Mouse (Mus musculus): ENCODE measurements around the gene Cmah. TPM values are rescaled to one million over a fixed set of nuclear protein-coding genes. Genes with fewer than 3 reads are reported as not detected.

The Cmah gene
- polyA plus RNA-seq, 1 experiment: 13.7 TPM

DNA sequence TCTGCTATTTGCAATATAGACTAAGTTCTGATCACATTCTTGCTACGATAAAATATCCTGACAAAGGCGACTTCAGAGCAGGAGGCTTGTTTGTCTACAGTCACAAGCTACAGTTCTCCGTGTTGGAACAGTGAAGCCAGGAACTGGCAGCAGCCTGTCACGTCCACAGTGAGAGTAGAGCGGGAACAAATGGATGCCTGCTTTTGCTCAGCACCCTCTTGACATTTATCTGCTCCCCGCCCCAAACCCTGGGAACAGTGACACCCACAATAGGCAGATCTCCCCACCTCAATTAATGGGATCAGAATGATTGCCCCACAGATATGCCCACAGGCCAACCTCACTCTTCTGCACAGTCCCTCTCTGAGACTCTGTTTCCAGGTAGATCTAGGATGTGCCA is 153.6 kb downstream of the Cmah start:
- WGBS: 90% methylated on average over 6 of the region's 6 CpGs
- TF ChIP-seq POLR2A (IDR thresholded peaks at IDR 0.05; ENCODE audit: low read depth, low read length): no peak
- no peak for TF ChIP-seq CTCF (IDR thresholded peaks at IDR 0.05; ENCODE audit: extremely low read depth, insufficient read depth, insufficient read length, insufficient replicate concordance)

DNA sequence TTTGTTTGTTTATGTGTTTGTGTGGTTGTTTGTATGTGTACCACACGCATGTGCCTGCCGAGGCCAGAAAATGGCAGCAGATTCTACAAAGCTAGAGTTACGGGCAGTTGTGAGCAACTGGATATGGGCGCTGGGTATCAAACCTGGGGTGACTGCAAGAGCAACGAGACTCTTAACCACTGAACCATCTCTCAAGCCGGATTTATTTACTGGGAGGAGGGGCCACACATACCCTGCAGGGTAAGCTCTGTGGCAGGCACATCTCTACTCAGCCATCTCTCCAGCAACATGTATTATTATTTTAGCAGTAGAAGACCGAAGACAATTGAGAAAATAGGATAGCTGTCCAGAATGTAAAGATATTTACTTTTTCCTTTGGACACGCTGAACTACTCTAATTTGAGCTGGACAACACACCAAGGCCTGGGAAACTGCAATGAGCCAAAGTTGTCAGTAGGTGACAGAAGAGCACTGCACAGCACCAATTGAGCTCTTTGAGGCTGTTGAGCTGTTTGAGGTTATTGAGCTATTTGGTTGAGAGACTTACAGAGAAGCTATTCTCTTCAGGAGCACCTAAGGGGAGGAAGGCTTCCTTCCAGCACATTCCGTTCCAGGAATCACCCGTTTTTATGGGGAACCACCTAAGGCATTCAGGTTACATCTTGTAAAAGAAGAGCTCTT is 154.6 kb downstream of the Cmah start:
- H3K36me3 ChIP-seq (ENCODE audit: control insufficient read depth, insufficient read depth, low read length): no peaks in the 10 kb centered on the region
- H3K27me3 ChIP-seq (ENCODE audit: control insufficient read depth, insufficient read depth, low read length): no peaks in the 10 kb centered on the region
- no peak overlapping the region for H3K4me3 ChIP-seq (ENCODE audit: extremely low read depth, insufficient read depth, insufficient read length)
- TF ChIP-seq POLR2A (IDR thresholded peaks at IDR 0.05; ENCODE audit: low read depth, low read length) (no peak), CTCF (IDR thresholded peaks at IDR 0.05; ENCODE audit: extremely low read depth, insufficient read depth, insufficient read length, insufficient replicate concordance) (peak; percentile 91; the same call in 1 of the 2 replicates)
- H3K4me1 ChIP-seq (ENCODE audit: control insufficient read depth, insufficient read depth, insufficient read length): peaks cover 6% of the 10 kb centered on the region; the same call in 1 of the 2 replicates
- H3K27ac ChIP-seq (ENCODE audit: insufficient read depth, low read length): no peak overlapping the region
- DNase-seq (ENCODE audit: low read depth in 1 of 2, low spot score in 2 of 2): peak; percentile 50 to 56
- WGBS: 56% methylated on average over 10 of the region's 10 CpGs

More for the DNA sequence above, 153.6 kb downstream of the Cmah start:
- Histone ChIP-seq H3K36me3 (ENCODE audit: control insufficient read depth, insufficient read depth, low read length) (no peaks in the 10 kb centered on the region), H3K27ac (ENCODE audit: insufficient read depth, low read length) (no peak overlapping the region), H3K4me1 (ENCODE audit: control insufficient read depth, insufficient read depth, insufficient read length) (peaks cover 5% of the 10 kb centered on the region; the same call in 1 of the 2 replicates), H3K4me3 (ENCODE audit: extremely low read depth, insufficient read depth, insufficient read length) (no peak overlapping the region), H3K27me3 (ENCODE audit: control insufficient read depth, insufficient read depth, low read length) (no peaks in the 10 kb centered on the region)
- no peak for DNase-seq (ENCODE audit: low read depth in 1 of 2, low spot score in 2 of 2)

DNA sequence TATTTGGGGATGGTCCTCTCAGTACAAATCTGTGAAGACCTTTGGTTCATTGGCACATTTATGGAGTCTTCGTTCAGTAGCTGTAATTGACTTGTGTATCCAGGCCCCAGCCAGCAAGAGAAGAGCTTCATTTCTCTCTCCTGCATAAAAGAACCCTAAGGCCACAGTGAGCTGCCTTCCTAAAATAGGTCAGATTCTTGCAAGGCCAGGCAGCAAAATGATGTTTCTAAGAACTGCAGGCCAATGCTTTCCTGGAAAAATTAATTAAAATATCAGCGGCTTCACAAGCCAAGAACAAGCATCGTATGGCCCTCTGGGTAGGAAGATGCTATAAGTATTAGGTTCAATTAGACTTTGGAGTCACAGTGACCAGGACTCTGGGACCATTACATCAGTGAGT is 156.5 kb downstream of the Cmah start:
- DNase-seq (ENCODE audit: low read depth in 1 of 2, low spot score in 2 of 2): no peak
- H3K27ac ChIP-seq (ENCODE audit: insufficient read depth, low read length): no peak overlapping the region
- WGBS: 88% methylated on average over 3 of the region's 3 CpGs
- H3K27me3 ChIP-seq (ENCODE audit: control insufficient read depth, insufficient read depth, low read length): no peaks in the 10 kb centered on the region
- peaks cover 14% of the 10 kb centered on the region; the same call in 1 of the 2 replicates for H3K4me1 ChIP-seq (ENCODE audit: control insufficient read depth, insufficient read depth, insufficient read length)
- H3K36me3 ChIP-seq (ENCODE audit: control insufficient read depth, insufficient read depth, low read length): no peaks in the 10 kb centered on the region
- no peak for TF ChIP-seq CTCF (IDR thresholded peaks at IDR 0.05; ENCODE audit: extremely low read depth, insufficient read depth, insufficient read length, insufficient replicate concordance)
- no peak for TF ChIP-seq POLR2A (IDR thresholded peaks at IDR 0.05; ENCODE audit: low read depth, low read length)
- no peak overlapping the region for H3K4me3 ChIP-seq (ENCODE audit: extremely low read depth, insufficient read depth, insufficient read length)

DNA sequence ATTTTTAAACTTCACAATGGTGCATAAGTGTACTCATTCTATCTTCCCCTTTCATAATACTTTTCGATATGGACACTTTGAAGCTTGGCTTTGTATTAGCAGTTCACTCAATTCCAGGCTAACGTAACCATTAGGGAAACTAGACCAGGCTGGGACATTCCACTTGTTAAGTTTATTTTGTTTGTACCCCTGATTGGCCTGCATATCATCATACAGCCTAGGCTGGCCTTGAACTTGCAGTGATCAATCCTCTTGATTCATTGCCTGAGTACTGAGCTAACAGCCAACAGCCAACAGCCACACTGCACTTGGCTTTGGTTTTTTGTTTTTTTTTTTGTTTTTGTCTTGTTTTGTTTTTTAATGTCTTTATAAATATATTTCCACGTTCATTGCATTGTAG is 157.6 kb downstream of the Cmah start:
- TF ChIP-seq POLR2A (IDR thresholded peaks at IDR 0.05; ENCODE audit: low read depth, low read length) (no peak), CTCF (IDR thresholded peaks at IDR 0.05; ENCODE audit: extremely low read depth, insufficient read depth, insufficient read length, insufficient replicate concordance) (no peak)
- 91% methylated on average over 3 of the region's 3 CpGs for WGBS
- DNase-seq (ENCODE audit: low read depth in 1 of 2, low spot score in 2 of 2): no peak
- H3K27me3 ChIP-seq (ENCODE audit: control insufficient read depth, insufficient read depth, low read length): no peaks in the 10 kb centered on the region
- no peaks in the 10 kb centered on the region for H3K36me3 ChIP-seq (ENCODE audit: control insufficient read depth, insufficient read depth, low read length)
- peaks cover 11% of the 10 kb centered on the region; the same call in 1 of the 2 replicates for H3K4me1 ChIP-seq (ENCODE audit: control insufficient read depth, insufficient read depth, insufficient read length)
- no peak overlapping the region for H3K4me3 ChIP-seq (ENCODE audit: extremely low read depth, insufficient read depth, insufficient read length)
- no peak overlapping the region for H3K27ac ChIP-seq (ENCODE audit: insufficient read depth, low read length)

- Histone ChIP-seq H3K4me3 (ENCODE audit: extremely low read depth, insufficient read depth, insufficient read length) (no peak overlapping the region), H3K36me3 (ENCODE audit: control insufficient read depth, insufficient read depth, low read length) (no peaks in the 10 kb centered on the region), H3K27me3 (ENCODE audit: control insufficient read depth, insufficient read depth, low read length) (no peaks in the 10 kb centered on the region), H3K27ac (ENCODE audit: insufficient read depth, low read length) (no peak overlapping the region), H3K4me1 (ENCODE audit: control insufficient read depth, insufficient read depth, insufficient read length) (peaks cover 11% of the 10 kb centered on the region; the same call in 1 of the 2 replicates)
- no peak for TF ChIP-seq CTCF (IDR thresholded peaks at IDR 0.05; ENCODE audit: extremely low read depth, insufficient read depth, insufficient read length, insufficient replicate concordance)
- TF ChIP-seq POLR2A (IDR thresholded peaks at IDR 0.05; ENCODE audit: low read depth, low read length): no peak
- peak in 1 of 2 experiments; percentile 25 for DNase-seq (ENCODE audit: low read depth in 1 of 2, low spot score in 2 of 2)
- 40% methylated on average over 9 of the region's 9 CpGs for WGBS
Observed at GRCm38 (mm10) chr13:24485964-24486363, 158.8 kb downstream of the Cmah start.

DNA sequence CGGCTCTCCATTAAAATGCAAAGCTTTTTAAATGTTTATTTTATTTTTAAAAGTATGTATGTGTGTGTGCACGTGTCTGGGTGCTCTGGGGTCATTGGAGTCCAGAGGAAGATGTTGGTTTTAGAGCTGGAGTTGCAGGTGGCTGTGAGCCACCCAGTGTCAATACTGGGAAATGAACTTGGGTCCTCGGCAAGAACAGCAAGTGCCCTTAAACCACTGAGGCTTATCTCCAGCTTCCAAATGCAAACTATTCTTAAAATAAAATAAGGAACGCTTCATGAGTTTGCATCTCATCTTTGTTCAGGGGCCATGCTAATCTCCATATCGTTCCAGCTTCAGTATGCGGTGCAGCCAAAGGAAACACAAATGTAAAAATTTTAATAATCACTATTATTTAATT is 159.2 kb downstream of the Cmah start:
- 30% methylated on average over 6 of the region's 6 CpGs for WGBS
- Histone ChIP-seq H3K27me3 (ENCODE audit: control insufficient read depth, insufficient read depth, low read length) (no peaks in the 10 kb centered on the region), H3K36me3 (ENCODE audit: control insufficient read depth, insufficient read depth, low read length) (no peaks in the 10 kb centered on the region), H3K4me3 (ENCODE audit: extremely low read depth, insufficient read depth, insufficient read length) (no peak overlapping the region), H3K4me1 (ENCODE audit: control insufficient read depth, insufficient read depth, insufficient read length) (peaks cover 11% of the 10 kb centered on the region; the same call in 1 of the 2 replicates), H3K27ac (ENCODE audit: insufficient read depth, low read length) (peak overlapping the region; percentile 10; the same call in 1 of the 2 replicates)
- TF ChIP-seq CTCF (IDR thresholded peaks at IDR 0.05; ENCODE audit: extremely low read depth, insufficient read depth, insufficient read length, insufficient replicate concordance) (no peak), POLR2A (IDR thresholded peaks at IDR 0.05; ENCODE audit: low read depth, low read length) (no peak)
- no peak for DNase-seq (ENCODE audit: low read depth in 1 of 2, low spot score in 2 of 2)

DNA sequence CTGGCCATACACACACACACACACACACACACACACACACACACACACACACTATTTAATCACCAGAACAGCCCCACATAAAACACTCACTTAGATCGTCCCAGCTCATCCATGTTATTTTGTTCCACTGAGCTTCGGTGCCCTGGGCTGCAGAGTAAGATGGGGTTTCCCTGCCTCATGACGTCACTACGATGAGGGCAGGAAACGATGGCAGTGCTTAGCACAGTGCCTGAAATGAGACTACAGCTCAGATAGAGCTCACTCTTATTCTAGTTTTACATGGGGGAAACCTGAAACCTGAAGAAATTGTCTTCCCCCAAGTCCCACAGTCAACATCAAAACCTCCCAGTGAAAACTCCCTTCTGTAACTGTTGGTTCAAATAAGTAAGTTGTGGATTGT is 159.9 kb downstream of the Cmah start:
- H3K4me1 ChIP-seq (ENCODE audit: control insufficient read depth, insufficient read depth, insufficient read length): peaks cover 11% of the 10 kb centered on the region; the same call in 1 of the 2 replicates
- DNase-seq (ENCODE audit: low read depth in 1 of 2, low spot score in 2 of 2): peak; percentile 45 to 73
- H3K27me3 ChIP-seq (ENCODE audit: control insufficient read depth, insufficient read depth, low read length): no peaks in the 10 kb centered on the region
- H3K27ac ChIP-seq (ENCODE audit: insufficient read depth, low read length): peak overlapping the region; percentile 68
- no peaks in the 10 kb centered on the region for H3K36me3 ChIP-seq (ENCODE audit: control insufficient read depth, insufficient read depth, low read length)
- no peak overlapping the region for H3K4me3 ChIP-seq (ENCODE audit: extremely low read depth, insufficient read depth, insufficient read length)
- WGBS: 23% methylated on average over 5 of the region's 5 CpGs
- TF ChIP-seq CTCF (IDR thresholded peaks at IDR 0.05; ENCODE audit: extremely low read depth, insufficient read depth, insufficient read length, insufficient replicate concordance) (no peak), POLR2A (IDR thresholded peaks at IDR 0.05; ENCODE audit: low read depth, low read length) (no peak)

Measured in spleen, adult 2 months (tissue).